Mouse (Mus musculus) kidney, adult 9 months (tissue): Measurements from ENCODE around the gene Lta.
A peak's percentile ranks its signal among the peaks of the same experiment; 100 is the strongest.

ENCODE experiments used
- DNase-seq: peaks from one replicate; pipeline ENCODE4 v3.0.0; 2022

Lta gene

GRCm38 (mm10) chr17:35202442-35202841 is 2.7 kb downstream of the Lta start:
- no peak for DNase-seq

- DNase-seq = peak; percentile 63
Measured at GRCm38 (mm10) chr17:35201787-35202186, 3.4 kb downstream of the Lta start, which contains the start of gene Tnf. Gene Tnf, minus strand, starts transcription at chr17:35202007.

- DNase-seq = no peak
Measured at GRCm38 (mm10) chr17:35201128-35201527, 4.0 kb downstream of the Lta start.

GRCm38 (mm10) chr17:35200398-35200797 is 4.8 kb downstream of the Lta start:
- DNase-seq = no peak

GRCm38 (mm10) chr17:35198946-35199345 is 6.2 kb downstream of the Lta start:
- DNase-seq = no peak

GRCm38 (mm10) chr17:35198029-35198428 is 7.1 kb downstream of the Lta start:
- DNase-seq = no peak

GRCm38 (mm10) chr17:35197126-35197525 is 8.0 kb downstream of the Lta start:
- no peak for DNase-seq

- no peak for DNase-seq
Measured at GRCm38 (mm10) chr17:35196321-35196641, 8.9 kb downstream of the Lta start.

GRCm38 (mm10) chr17:35195631-35196320 is 9.4 kb downstream of the Lta start:
- DNase-seq = peak; percentile 76

- DNase-seq = no peak
Measured at GRCm38 (mm10) chr17:35194844-35195630, 10.1 kb downstream of the Lta start.

GRCm38 (mm10) chr17:35193881-35194843 is 11.0 kb downstream of the Lta start, which contains the start of gene Ltb:
Gene Ltb, plus strand, starts transcription at chr17:35194439.
- DNase-seq = no peak

GRCm38 (mm10) chr17:35192924-35193323 is 12.2 kb downstream of the Lta start:
- DNase-seq = no peak

- no peak for DNase-seq
Measured at GRCm38 (mm10) chr17:35191723-35192122, 13.4 kb downstream of the Lta start.

GRCm38 (mm10) chr17:35190096-35190495 is 15.1 kb downstream of the Lta start:
- no peak for DNase-seq

- no peak for DNase-seq
Measured at GRCm38 (mm10) chr17:35189186-35189585, 16.0 kb downstream of the Lta start.

- DNase-seq = no peak
Measured at GRCm38 (mm10) chr17:35187959-35188610, 17.1 kb downstream of the Lta start, which contains the start of gene Lst1. Gene Lst1, minus strand, starts transcription at chr17:35188439.

GRCm38 (mm10) chr17:35187345-35187744 is 17.8 kb downstream of the Lta start:
- DNase-seq = no peak

GRCm38 (mm10) chr17:35186681-35187080 is 18.5 kb downstream of the Lta start:
- no peak for DNase-seq

- DNase-seq = peak; percentile 74
Measured at GRCm38 (mm10) chr17:35185639-35186611, 19.2 kb downstream of the Lta start.

- DNase-seq = no peak
Measured at GRCm38 (mm10) chr17:35180093-35180492, 25.1 kb downstream of the Lta start.

- DNase-seq = peak; percentile 82
Measured at GRCm38 (mm10) chr17:35178528-35178927, 26.6 kb downstream of the Lta start.
